Comparison of ENCODE assay signal across 8 mouse cellular contexts in genomic region chr2:156401331-156401730, GRCm38 (mm10). TPM values are rescaled to one million over a fixed set of nuclear protein-coding genes. Genes with fewer than 3 reads are reported as not detected.
DNase-seq lines count a peak whose midpoint lies in the region; ATAC-seq and TF ChIP-seq lines count a peak whose summit lies in the region.

No protein-coding gene starts in this region.

- WGBS in embryonic facial prominence, embryonic 13.5 days = 6% methylated on average over 9 of the region's 9 CpGs
- WGBS in intestine, embryonic 15.5 days = 8% methylated on average over 9 of the region's 9 CpGs
- 4% methylated on average over 9 of the region's 9 CpGs for WGBS in limb, embryonic 11.5 days
- WGBS in midbrain, postnatal 0 days = 3% methylated on average over 9 of the region's 9 CpGs
- 7% methylated on average over 9 of the region's 9 CpGs for WGBS in stomach, embryonic 15.5 days

- peak; percentile 61 for DNase-seq in left cerebral cortex, adult 11 months (ENCODE audit: low spot score)
- DNase-seq in left cerebral cortex, postnatal 36 days (ENCODE audit: low spot score in 2 of 2) = no peak
- peak; percentile 77 for DNase-seq in limb, embryonic 11.5 days (ENCODE audit: low spot score)
- peak; percentile 93 for DNase-seq in midbrain, postnatal 0 days (ENCODE audit: low spot score)

- TF ChIP-seq CTCF in midbrain, postnatal 0 days (IDR thresholded peaks at IDR 0.05) = no peak

- no peaks in the 10 kb centered on the region for H3K9me3 ChIP-seq in embryonic facial prominence, embryonic 13.5 days
- no peaks in the 10 kb centered on the region for H3K9me3 ChIP-seq in intestine, embryonic 15.5 days
- H3K9me3 ChIP-seq in limb, embryonic 11.5 days (ENCODE audit: control insufficient read depth, low read length) = no peaks in the 10 kb centered on the region
- no peaks in the 10 kb centered on the region for H3K9me3 ChIP-seq in midbrain, postnatal 0 days (ENCODE audit: low read length)
- H3K9me3 ChIP-seq in stomach, embryonic 15.5 days = no peaks in the 10 kb centered on the region

- H3K4me3 ChIP-seq in embryonic facial prominence, embryonic 13.5 days = no peak overlapping the region
- no peak overlapping the region for H3K4me3 ChIP-seq in intestine, embryonic 15.5 days (replicated peaks)
- peak overlapping the region; percentile 8; the same call in 1 of the 2 replicates for H3K4me3 ChIP-seq in limb, embryonic 11.5 days (ENCODE audit: low read depth, low read length)
- H3K4me3 ChIP-seq in midbrain, postnatal 0 days (ENCODE audit: low read depth, low read length) = no peak overlapping the region
- H3K4me3 ChIP-seq in stomach, embryonic 15.5 days (replicated peaks) = no peak overlapping the region

- peak; percentile 56; the same call in 1 of the 2 replicates for ATAC-seq in embryonic facial prominence, embryonic 13.5 days (ENCODE audit: insufficient number of reproducible peaks, insufficient read depth, low FRiP score, low TSS enrichment, low read depth)
- peak; percentile 92 for ATAC-seq in intestine, embryonic 15.5 days
- peak; percentile 79; the same call in 1 of the 2 replicates for ATAC-seq in limb, embryonic 11.5 days (ENCODE audit: insufficient number of reproducible peaks, low FRiP score, low TSS enrichment, low read depth)
- peak; percentile 95 for ATAC-seq in midbrain, postnatal 0 days (ENCODE audit: low FRiP score)
- peak; percentile 78 for ATAC-seq in stomach, embryonic 15.5 days (ENCODE audit: insufficient read depth, low FRiP score, low read depth)
- ATAC-seq in cerebellum, adult (ENCODE audit: insufficient number of reproducible peaks, low FRiP score, low TSS enrichment) = no peak

- H3K9ac ChIP-seq in embryonic facial prominence, embryonic 13.5 days = peak overlapping the region; percentile 12; the same call in 1 of the 2 replicates
- no peak overlapping the region for H3K9ac ChIP-seq in intestine, embryonic 15.5 days
- H3K9ac ChIP-seq in limb, embryonic 11.5 days (ENCODE audit: low read length) = peak overlapping the region; percentile 22; the same call in 1 of the 2 replicates
- H3K9ac ChIP-seq in midbrain, postnatal 0 days (replicated peaks; ENCODE audit: low read length, poor library complexity, severe bottlenecking) = no peak overlapping the region
- H3K9ac ChIP-seq in stomach, embryonic 15.5 days = no peak overlapping the region

- H3K27me3 ChIP-seq in embryonic facial prominence, embryonic 13.5 days = no peaks in the 10 kb centered on the region
- H3K27me3 ChIP-seq in intestine, embryonic 15.5 days (replicated peaks) = no peaks in the 10 kb centered on the region
- H3K27me3 ChIP-seq in limb, embryonic 11.5 days (ENCODE audit: control insufficient read depth, insufficient read depth, low read length) = no peaks in the 10 kb centered on the region
- H3K27me3 ChIP-seq in midbrain, postnatal 0 days (ENCODE audit: insufficient read depth, low read length) = no peaks in the 10 kb centered on the region
- H3K27me3 ChIP-seq in stomach, embryonic 15.5 days (replicated peaks) = no peaks in the 10 kb centered on the region

- H3K36me3 ChIP-seq in embryonic facial prominence, embryonic 13.5 days = no peaks in the 10 kb centered on the region
- no peaks in the 10 kb centered on the region for H3K36me3 ChIP-seq in intestine, embryonic 15.5 days
- H3K36me3 ChIP-seq in limb, embryonic 11.5 days (ENCODE audit: control insufficient read depth, insufficient read depth, low read length) = no peaks in the 10 kb centered on the region
- no peaks in the 10 kb centered on the region for H3K36me3 ChIP-seq in midbrain, postnatal 0 days (ENCODE audit: insufficient read depth, low read length)
- no peaks in the 10 kb centered on the region for H3K36me3 ChIP-seq in stomach, embryonic 15.5 days

- no peak overlapping the region for H3K27ac ChIP-seq in embryonic facial prominence, embryonic 13.5 days
- no peak overlapping the region for H3K27ac ChIP-seq in intestine, embryonic 15.5 days
- no peak overlapping the region for H3K27ac ChIP-seq in limb, embryonic 11.5 days (replicated peaks; ENCODE audit: low read depth, low read length)
- H3K27ac ChIP-seq in midbrain, postnatal 0 days (ENCODE audit: low read depth, low read length) = peak overlapping the region; percentile 68
- H3K27ac ChIP-seq in stomach, embryonic 15.5 days = no peak overlapping the region

- H3K4me2 ChIP-seq in embryonic facial prominence, embryonic 13.5 days = peak overlapping the region; percentile 40
- H3K4me2 ChIP-seq in intestine, embryonic 15.5 days (replicated peaks) = peak overlapping the region; percentile 22
- H3K4me2 ChIP-seq in limb, embryonic 11.5 days (ENCODE audit: low read depth, severe bottlenecking) = peak overlapping the region; percentile 40
- peak overlapping the region; percentile 44 for H3K4me2 ChIP-seq in midbrain, postnatal 0 days (ENCODE audit: low read depth, low read length, poor library complexity, severe bottlenecking)
- H3K4me2 ChIP-seq in stomach, embryonic 15.5 days = peak overlapping the region; percentile 17; the same call in 1 of the 2 replicates

- peaks cover 9% of the 10 kb centered on the region for H3K4me1 ChIP-seq in embryonic facial prominence, embryonic 13.5 days
- H3K4me1 ChIP-seq in intestine, embryonic 15.5 days (replicated peaks) = peaks cover 6% of the 10 kb centered on the region; the same call in 1 of the 2 replicates
- peaks cover 4% of the 10 kb centered on the region; the same call in 1 of the 2 replicates for H3K4me1 ChIP-seq in limb, embryonic 11.5 days (ENCODE audit: control insufficient read depth, insufficient read depth, low read length)
- H3K4me1 ChIP-seq in midbrain, postnatal 0 days (ENCODE audit: insufficient read depth, low read length) = peaks cover 10% of the 10 kb centered on the region
- H3K4me1 ChIP-seq in stomach, embryonic 15.5 days = no peaks in the 10 kb centered on the region

- intact Hi-C loops in left cerebral cortex, postnatal 36 days (cut with DNase I) = loop anchor here (5.0 kb wide), 1 partner anchor 76 kb away; no protein-coding TSS in a partner anchor

RNA-seq across cellular contexts. Expression of gene Epb41l1, which starts 19.4 kb away (rescaled TPM):
- 100 to 1,000 TPM; 346 to 360 TPM for total RNA-seq in left cerebral cortex, postnatal 36 days (2021)
- 4.4 and 4.5 TPM in 2 replicates for polyA plus RNA-seq in embryonic facial prominence, embryonic 13.5 days (2015; fragmentation: Nextera tagmentation; extraction: Ambion mirVana)
- 1.9 and 2.4 TPM in 2 replicates for polyA plus RNA-seq in intestine, embryonic 15.5 days (2015; fragmentation: Nextera tagmentation; extraction: Ambion mirVana)
- 2.1 and 2.2 TPM in 2 replicates for polyA plus RNA-seq in limb, embryonic 11.5 days (2014; fragmentation: Nextera tagmentation; extraction: Ambion mirVana)
- total RNA-seq in midbrain, postnatal 0 days (2014; rRNA removed) = 261 and 263 TPM in 2 replicates
- polyA plus RNA-seq in midbrain, postnatal 0 days (2015; fragmentation: Nextera tagmentation; extraction: Ambion mirVana) = 12.7 and 12.9 TPM in 2 replicates
- 3.0 and 3.3 TPM in 2 replicates for polyA plus RNA-seq in stomach, embryonic 15.5 days (2015; fragmentation: Nextera tagmentation; extraction: Ambion mirVana)

Comparison
In these comparisons a context has a peak if more than half of its experiments do, and no peak if none do; other contexts are left out.
1. DNase-seq: peak in left cerebral cortex, adult 11 months (single experiment), limb, embryonic 11.5 days (single experiment) and midbrain, postnatal 0 days (single experiment); none in left cerebral cortex, postnatal 36 days (0 of 2).
2. H3K9ac ChIP-seq: peak in embryonic facial prominence, embryonic 13.5 days (single experiment) and limb, embryonic 11.5 days (single experiment); none in intestine, embryonic 15.5 days (single experiment), midbrain, postnatal 0 days (single experiment) and stomach, embryonic 15.5 days (single experiment).
3. Peak in every context shown above with its lines, with median percentiles within 50 percentile points of each other: H3K4me2 ChIP-seq.